Mouse (Mus musculus): ENCODE results near the gene Wwox.

The Wwox gene

DNA sequence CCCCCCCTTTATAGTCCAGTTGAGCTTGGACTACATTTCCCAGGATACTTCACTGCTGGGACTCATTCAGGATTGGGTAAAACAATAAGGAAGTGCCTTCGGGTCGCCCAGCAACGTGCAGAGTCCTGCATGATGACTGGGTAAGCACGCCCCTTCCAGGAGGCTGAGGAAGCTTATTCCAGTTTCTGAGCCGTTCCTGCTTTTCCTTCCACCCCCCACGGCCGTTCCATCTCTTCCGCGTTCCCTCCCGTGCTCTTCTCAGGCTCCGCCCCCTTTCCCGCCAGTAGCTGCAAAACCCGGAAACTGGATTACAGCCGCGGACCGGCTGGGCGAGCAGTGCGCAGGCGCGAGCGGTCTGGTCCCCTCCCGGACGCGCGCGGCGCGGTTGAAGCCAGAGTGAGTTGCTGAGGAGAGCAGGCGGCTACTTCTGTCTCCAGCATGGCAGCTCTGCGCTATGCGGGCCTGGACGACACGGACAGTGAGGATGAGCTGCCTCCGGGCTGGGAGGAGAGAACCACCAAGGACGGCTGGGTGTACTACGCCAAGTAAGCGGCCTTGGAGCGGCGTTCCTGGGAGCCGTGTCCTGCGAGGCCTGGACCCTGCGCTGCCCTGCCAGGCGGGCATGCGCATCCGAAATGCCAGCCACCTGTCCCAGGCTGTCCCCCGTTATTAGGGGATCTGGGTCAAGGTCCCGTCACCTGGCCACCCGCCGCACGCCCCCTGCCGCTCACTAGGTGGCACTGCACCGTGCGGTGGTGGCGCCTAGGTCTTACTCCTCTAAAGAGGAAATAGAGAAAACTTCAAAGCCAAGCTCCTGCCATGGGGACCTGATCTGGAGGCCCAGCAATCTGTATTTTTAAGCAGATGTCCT, at the start of gene Wwox:
Gene Wwox, plus strand, starts transcription at position 322 of the 871 bp plus-strand sequence.
- DNase-seq, result peak; percentile 99

DNA sequence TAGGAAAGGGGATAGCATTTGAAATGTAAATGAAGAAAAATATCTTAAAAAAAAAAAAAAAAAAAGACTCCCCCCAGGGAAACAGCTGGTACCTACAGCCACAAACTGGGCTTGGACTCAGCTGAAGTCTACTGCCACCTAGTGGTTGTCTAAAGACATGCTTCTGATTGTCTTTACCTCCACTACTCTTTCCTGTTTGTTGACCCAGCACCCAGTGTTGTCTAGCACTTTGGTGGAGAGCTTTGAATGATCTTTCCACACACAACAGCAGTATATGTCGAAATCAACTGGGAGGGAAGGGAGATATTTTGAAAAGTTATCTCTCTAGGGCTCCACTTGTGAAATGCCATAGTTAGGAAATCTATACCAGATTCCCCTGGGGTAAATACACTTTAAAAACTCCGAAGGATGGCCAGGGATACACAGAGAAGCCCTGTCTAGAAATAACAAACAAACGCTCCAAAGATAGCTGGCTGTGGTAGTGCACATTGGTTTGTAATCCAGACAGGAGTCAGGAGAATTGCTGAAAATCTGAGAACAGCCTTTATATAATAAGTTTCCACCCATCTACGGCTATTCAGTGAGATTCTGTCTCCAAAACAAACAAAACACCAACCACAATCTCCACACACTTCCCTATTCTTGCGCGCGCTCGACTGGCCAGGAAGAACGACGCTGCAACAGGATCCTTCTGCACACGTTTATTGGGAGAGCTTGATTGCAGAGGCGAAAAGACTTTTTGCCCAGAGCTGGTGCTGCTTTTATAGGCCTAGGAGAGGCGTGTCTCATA, 48.8 kb upstream of the Wwox start:
- peak; percentile 3 for DNase-seq

DNA sequence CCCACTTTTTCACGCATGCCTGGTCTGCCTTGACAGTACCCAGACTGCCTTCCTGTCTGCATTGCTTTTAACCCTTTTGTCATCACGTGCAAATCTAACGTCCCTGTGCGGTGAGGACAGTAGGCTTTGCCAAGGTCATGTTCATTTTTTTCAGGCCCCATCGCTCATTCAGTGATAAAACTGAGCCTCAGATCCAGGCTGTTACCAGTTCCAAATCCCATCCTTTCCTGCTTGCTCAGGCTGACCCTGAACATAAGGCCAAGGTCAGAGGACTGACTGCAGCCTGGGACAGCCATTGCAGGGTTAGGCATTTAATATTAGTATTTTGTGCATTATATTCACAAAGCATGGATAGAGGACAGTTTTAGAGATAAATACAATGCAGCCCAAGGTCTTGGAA, 41.1 kb upstream of the Wwox start:
- no peak for DNase-seq

- DNase-seq, result no peak
Observed at GRCm38 (mm10) chr8:114399273-114399672, 40.2 kb upstream of the Wwox start.

GRCm38 (mm10) chr8:114401679-114402078, 37.8 kb upstream of the Wwox start:
- DNase-seq, result no peak

DNA sequence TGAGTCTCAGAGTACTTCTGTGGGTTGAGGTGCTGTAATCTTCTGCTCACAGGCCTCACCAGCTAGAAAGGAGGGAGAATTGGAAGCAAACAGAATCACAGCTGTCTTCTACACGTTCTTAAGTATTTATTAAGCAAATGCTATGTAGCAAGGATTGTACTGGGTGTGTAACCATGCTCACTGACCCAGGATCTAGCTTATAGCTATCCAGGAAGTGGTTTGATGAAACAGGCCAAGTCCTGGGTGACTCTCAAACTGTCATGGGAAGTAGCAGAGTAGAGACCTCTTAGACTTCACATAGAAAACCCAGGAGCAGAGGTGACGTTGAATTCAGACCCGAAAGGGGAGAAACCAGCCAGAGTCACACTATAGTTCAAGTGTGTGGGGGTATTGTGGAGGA, 28.0 kb upstream of the Wwox start:
- no peak for DNase-seq

DNA sequence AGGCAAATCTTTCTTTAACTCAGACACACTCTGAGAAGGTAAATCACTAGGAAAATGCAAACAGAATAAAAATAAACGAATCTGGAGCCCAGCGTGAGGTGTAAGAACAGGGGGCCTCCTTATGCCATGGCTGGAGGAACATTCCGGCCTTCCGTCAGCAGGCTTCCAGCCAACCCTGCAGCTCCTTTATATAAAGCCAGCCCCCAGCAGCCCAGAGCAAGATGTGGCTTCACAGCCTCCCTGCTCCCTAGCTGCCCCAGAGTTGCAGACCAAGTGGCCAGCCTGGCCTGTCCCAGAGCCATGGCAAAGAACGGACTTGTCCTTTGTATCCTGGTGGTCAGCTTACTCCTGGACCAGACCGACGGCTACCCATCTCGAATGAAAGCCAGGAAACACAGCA, 21.7 kb upstream of the Wwox start, which contains the start of gene Clec3a:
Gene Clec3a, plus strand, starts transcription at position 301 of the 400 bp plus-strand sequence.
- no peak for DNase-seq

- DNase-seq, result no peak
Observed at GRCm38 (mm10) chr8:114418486-114418885, 21.0 kb upstream of the Wwox start.

- no peak for DNase-seq
Observed at GRCm38 (mm10) chr8:114418904-114419303, 20.6 kb upstream of the Wwox start.

- DNase-seq, result no peak
Observed at GRCm38 (mm10) chr8:114421544-114421943, 17.9 kb upstream of the Wwox start.

- DNase-seq, result peak; percentile 61
Observed at GRCm38 (mm10) chr8:114438236-114438635, 1.2 kb upstream of the Wwox start.

GRCm38 (mm10) chr8:114440205-114440589, 742 bp downstream of the Wwox start:
- DNase-seq, result no peak

- peak; percentile 57 for DNase-seq
Observed at GRCm38 (mm10) chr8:114441616-114442015, 2.2 kb downstream of the Wwox start.

- no peak for DNase-seq
Observed at GRCm38 (mm10) chr8:114446884-114447283, 7.4 kb downstream of the Wwox start.

GRCm38 (mm10) chr8:114452278-114452677, 12.8 kb downstream of the Wwox start:
- DNase-seq, result no peak

DNA sequence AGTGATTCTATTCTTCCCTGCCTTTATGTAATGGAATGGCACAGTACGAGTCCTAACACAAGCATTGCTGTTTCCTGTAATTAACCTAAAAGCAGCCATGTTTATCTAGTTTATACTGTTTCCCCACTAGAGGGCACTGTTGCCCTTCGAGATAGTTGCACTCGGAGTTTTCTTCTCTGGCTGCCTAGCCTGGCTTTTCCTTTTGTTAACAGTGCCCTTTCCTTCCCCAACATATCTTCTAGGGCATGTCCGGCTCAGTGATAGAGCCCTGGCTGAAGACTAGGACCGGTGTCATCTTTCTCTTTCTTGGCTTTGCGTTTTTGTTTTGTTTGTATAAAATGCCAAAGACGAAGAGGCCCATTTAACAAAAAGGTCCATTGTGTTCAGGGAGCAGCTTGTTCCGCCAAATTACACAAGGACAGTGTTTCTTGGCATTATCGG, 13.3 kb downstream of the Wwox start:
- peak; percentile 61 for DNase-seq

DNA sequence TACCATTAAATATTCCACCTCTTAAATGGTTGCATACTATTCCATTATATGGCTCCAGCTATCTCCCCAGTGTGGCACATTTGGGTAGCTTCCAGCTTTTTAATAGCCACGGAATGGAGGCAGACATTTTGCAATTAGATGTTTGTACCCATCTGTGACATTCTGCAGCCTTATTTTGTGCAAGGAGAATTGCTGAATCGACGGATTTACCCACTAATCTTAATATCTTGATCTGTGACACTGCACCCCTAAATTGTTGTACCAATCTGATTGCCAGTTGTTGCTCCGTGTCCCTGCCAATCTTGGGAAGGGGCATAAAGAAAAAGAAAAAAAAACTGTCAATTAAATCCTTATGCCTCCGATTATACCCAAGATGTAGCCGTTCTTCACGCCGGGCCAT, 15.8 kb downstream of the Wwox start:
- DNase-seq, result no peak

- DNase-seq, result no peak
Observed at GRCm38 (mm10) chr8:114455953-114456352, 16.5 kb downstream of the Wwox start.

DNA sequence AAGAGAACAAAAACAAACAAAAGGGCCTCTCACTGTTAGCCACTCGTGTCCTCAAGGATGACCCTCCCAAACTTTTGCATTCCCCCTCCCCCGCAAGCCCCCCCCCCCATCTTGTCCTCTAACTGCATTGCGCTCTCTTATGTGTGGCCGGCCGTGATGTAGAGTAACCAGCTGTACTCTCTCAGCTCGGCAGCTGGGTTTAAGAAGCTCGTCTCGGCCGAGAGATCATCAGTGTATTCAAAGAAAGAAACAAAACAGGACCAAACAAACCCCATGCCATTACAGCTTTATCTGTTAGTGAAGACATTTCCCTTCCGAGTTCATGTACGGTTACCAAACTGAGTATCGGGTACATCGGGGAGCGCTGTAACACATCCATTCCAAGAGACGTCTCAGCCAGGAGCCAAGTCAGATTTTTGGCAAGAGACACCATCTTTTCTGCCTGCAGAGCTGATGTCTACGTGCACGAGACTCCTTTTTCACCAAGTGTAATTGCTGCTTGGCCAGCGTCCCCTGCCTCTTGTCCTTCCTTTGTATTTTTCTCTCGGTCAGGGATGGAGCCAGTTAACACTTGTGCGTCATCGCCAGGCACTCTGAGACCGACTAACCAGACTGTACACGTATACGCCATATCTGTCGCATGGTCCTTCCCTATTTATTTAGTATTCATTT, 18.8 kb downstream of the Wwox start:
- no peak for DNase-seq

GRCm38 (mm10) chr8:114460600-114460999, 21.1 kb downstream of the Wwox start:
- DNase-seq, result peak; percentile 43

DNA sequence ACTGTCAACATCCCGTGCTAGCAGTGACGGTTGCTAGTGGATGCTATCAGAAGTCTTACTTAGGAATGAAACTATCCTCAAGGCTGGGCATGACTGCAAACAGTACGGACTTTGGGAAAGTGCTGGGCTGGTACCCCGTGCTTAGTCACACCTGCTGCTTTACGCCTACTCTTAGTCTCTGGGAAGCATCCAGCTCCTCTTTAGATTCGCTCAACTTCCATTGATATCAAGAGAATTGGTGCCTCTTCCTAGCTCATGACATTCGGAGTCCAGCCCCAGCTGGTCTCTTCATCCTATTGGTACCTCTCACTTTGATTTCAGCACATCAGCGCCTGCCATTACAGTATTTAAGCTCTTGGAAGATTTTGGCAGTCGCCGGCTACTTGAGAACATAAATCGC, 23.1 kb downstream of the Wwox start:
- no peak for DNase-seq

DNA sequence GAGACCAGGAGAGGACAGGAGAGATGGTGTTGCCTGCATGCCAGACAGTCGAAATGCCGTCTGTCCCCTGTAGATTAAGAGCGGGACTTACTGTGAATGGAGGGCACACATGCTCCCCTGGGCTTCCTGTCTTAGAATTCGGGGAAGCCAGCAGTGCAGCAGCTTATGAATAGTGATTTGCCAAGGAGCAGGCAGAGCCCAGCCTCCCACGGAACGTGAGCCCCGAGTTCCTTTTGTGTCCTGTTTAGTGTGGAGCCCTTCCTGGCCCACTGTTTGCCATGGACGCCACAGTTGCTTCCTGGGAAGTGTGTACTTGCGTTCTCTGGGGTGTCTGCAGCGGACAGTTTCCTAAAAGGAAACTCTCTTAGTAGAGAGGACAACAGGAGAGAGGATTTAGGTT, 23.9 kb downstream of the Wwox start:
- DNase-seq, result no peak

DNA sequence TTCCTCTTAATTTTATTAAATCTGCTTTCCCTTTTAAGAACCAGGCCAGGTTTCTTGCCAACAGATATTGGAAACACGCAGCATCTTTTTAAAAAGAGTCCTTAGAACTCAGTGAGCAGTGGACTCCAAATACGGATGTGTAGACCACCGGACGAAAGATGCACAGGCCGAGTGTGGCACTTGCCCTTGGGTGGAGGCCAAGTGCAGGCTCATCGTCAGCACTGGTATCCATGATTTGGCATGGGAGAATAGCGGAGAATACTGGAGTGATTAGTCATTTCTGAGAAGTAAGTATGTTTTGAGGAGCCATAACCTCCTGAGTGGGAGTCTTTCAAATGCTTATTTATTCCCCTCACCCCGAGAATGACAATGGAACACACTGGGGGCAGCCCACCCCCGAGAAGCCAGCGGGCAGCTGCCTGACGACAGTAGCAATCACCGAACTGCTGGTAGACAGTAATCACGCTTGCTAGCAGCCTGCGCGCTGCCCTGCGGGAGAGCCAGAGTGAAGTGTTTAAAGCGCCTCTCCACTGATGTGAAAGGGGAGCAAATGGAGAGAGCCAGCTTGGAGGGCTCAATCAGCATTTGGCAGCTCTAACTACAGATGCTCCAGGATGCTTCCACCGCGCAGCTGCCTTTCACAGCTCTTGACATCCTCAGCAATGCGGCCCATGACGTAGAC, 29.2 kb downstream of the Wwox start:
- DNase-seq, result no peak

Data from thymus, postnatal 14 days (tissue).